Mouse (Mus musculus) heart, embryonic 16.5 days (tissue): ENCODE data around the gene Ppp1cb. TPM values are rescaled to one million over a fixed set of nuclear protein-coding genes. Genes with fewer than 3 reads are reported as not detected.
A peak's percentile ranks its signal among the peaks of the same experiment; 100 is the strongest.

Source experiments
- ATAC-seq: fragments of 200-750 bp; cut with Nextera tagmentation; replicated peaks from 2 replicates; pipeline ENCODE4 v1.8.0; 2017; ENCODE audit warnings: moderate number of reproducible peaks; ENCODE audit not compliant: insufficient read depth, low FRiP score; ENCODE audit errors: extremely low read depth
- H3K27ac ChIP-seq: fragments of 300-500 bp; sonication (generic); 2 replicates; pipeline ENCODE4 v1.5.1; 2014; ENCODE audit warnings: mild to moderate bottlenecking, low read length, control low read depth, moderate library complexity
- H3K27me3 ChIP-seq: fragments of 300-500 bp; sonication (generic); 2 replicates; pipeline ENCODE4 v1.6.1; 2014; ENCODE audit warnings: low read length, mixed read lengths; ENCODE audit not compliant: control insufficient read depth, insufficient read depth
- H3K36me3 ChIP-seq: fragments of 300-500 bp; sonication (generic); 2 replicates; pipeline ENCODE4 v1.6.1; 2014; ENCODE audit not compliant: control insufficient read depth, insufficient read depth
- H3K4me1 ChIP-seq: fragments of 300-500 bp; sonication (generic); 2 replicates; pipeline ENCODE4 v1.6.1; 2014; ENCODE audit warnings: low read length, mixed read lengths; ENCODE audit not compliant: control insufficient read depth, insufficient read depth
- H3K4me2 ChIP-seq: fragments of 300-500 bp; sonication (generic); 2 replicates; pipeline ENCODE4 v1.6.1; 2014; ENCODE audit warnings: low read depth, mild to moderate bottlenecking, control low read depth, low read length
- H3K4me3 ChIP-seq: fragments of 300-500 bp; sonication (generic); 2 replicates; pipeline ENCODE4 v1.5.1; 2014; ENCODE audit warnings: mild to moderate bottlenecking, control low read depth, low read length
- H3K9ac ChIP-seq: fragments of 300-500 bp; sonication (generic); 2 replicates; pipeline ENCODE4 v1.6.1; 2014; ENCODE audit warnings: low read length, control low read depth
- H3K9me3 ChIP-seq: fragments of 300-500 bp; sonication (generic); replicated peaks from 2 replicates; pipeline ENCODE4 v1.6.1; 2016; ENCODE audit warnings: low read length; ENCODE audit not compliant: control insufficient read depth
- WGBS: fragments of 180-500 bp; shearing (Covaris S2); extraction: QIAGEN DNeasy Blood & Tissue Kit; methylation state at CpG from one replicate; pipeline ENCODE4 v1.1.7; 2014; 5-methylcytosine and 5-hydroxymethylcytosine counted together
- polyA plus RNA-seq: library from polyadenylated mRNA; unstranded; fragments of >200 nt; fragmentation: Nextera tagmentation; extraction: Ambion mirVana; gene quantifications from 2 replicates; pipeline ENCODE4 v1.2.1, GENCODE M21; 2015

The Ppp1cb gene
- polyA plus RNA-seq, 1 experiment from 2014 or later, result 251 TPM

GRCm38 (mm10) chr5:32459882-32460751 is 1.5 kb downstream of the Ppp1cb start:
- Histone ChIP-seq H3K4me2 (peak overlapping the region; percentile 67), H3K27ac (peak overlapping the region; percentile 98), H3K4me1 (peaks cover 23% of the 10 kb centered on the region), H3K4me3 (peak overlapping the region; percentile 93), H3K9me3 (no peaks in the 10 kb centered on the region), H3K27me3 (no peaks in the 10 kb centered on the region), H3K36me3 (no peaks in the 10 kb centered on the region), H3K9ac (peak overlapping the region; percentile 97)
- WGBS, result under 1% methylated on average over 19 of the region's 19 CpGs
- ATAC-seq, result no peak

GRCm38 (mm10) chr5:32460973-32461372 is 2.3 kb downstream of the Ppp1cb start:
- 16% methylated on average over 2 of the region's 2 CpGs for WGBS
- Histone ChIP-seq H3K27ac (peak overlapping the region; percentile 23; the same call in 1 of the 2 replicates), H3K4me3 (peak overlapping the region; percentile 45), H3K27me3 (no peaks in the 10 kb centered on the region), H3K9ac (peak overlapping the region; percentile 63), H3K4me1 (peaks cover 23% of the 10 kb centered on the region), H3K36me3 (no peaks in the 10 kb centered on the region), H3K9me3 (no peaks in the 10 kb centered on the region), H3K4me2 (peak overlapping the region; percentile 66)
- ATAC-seq, result no peak

GRCm38 (mm10) chr5:32472332-32473028 is 13.8 kb downstream of the Ppp1cb start:
- peak overlapping the region; percentile 88 for H3K27ac ChIP-seq
- H3K4me3 ChIP-seq, result no peak overlapping the region
- peak overlapping the region; percentile 45 for H3K9ac ChIP-seq
- no peaks in the 10 kb centered on the region for H3K9me3 ChIP-seq
- no peaks in the 10 kb centered on the region for H3K27me3 ChIP-seq
- ATAC-seq, result peak; percentile 87
- H3K4me2 ChIP-seq, result peak overlapping the region; percentile 43
- peaks cover 44% of the 10 kb centered on the region for H3K4me1 ChIP-seq
- WGBS, result 41% methylated on average over 4 of the region's 4 CpGs
- no peaks in the 10 kb centered on the region for H3K36me3 ChIP-seq

- Histone ChIP-seq H3K9me3 (no peaks in the 10 kb centered on the region), H3K4me2 (peak overlapping the region; percentile 43), H3K27me3 (no peaks in the 10 kb centered on the region), H3K27ac (peak overlapping the region; percentile 88), H3K9ac (peak overlapping the region; percentile 45), H3K4me1 (peaks cover 46% of the 10 kb centered on the region), H3K4me3 (no peak overlapping the region), H3K36me3 (no peaks in the 10 kb centered on the region)
- peak; percentile 43; the same call in 1 of the 2 replicates for ATAC-seq
- WGBS, result 52% methylated on average over 2 of the region's 2 CpGs
Measured at GRCm38 (mm10) chr5:32473029-32473352, 14.3 kb downstream of the Ppp1cb start.

- Histone ChIP-seq H3K27me3 (no peaks in the 10 kb centered on the region), H3K4me3 (no peak overlapping the region), H3K4me1 (peaks cover 39% of the 10 kb centered on the region), H3K4me2 (no peak overlapping the region), H3K36me3 (peaks cover 18% of the 10 kb centered on the region), H3K9ac (no peak overlapping the region), H3K27ac (no peak overlapping the region), H3K9me3 (no peaks in the 10 kb centered on the region)
- ATAC-seq, result no peak
Measured at GRCm38 (mm10) chr5:32476501-32476900, 17.9 kb downstream of the Ppp1cb start.

- ATAC-seq, result no peak
- no peak overlapping the region for H3K4me3 ChIP-seq
- H3K9me3 ChIP-seq, result no peaks in the 10 kb centered on the region
- no peak overlapping the region for H3K27ac ChIP-seq
- H3K9ac ChIP-seq, result no peak overlapping the region
- H3K4me1 ChIP-seq, result peaks cover 21% of the 10 kb centered on the region
- WGBS, result 80% methylated on average over 4 of the region's 4 CpGs
- H3K4me2 ChIP-seq, result no peak overlapping the region
- peaks cover 25% of the 10 kb centered on the region for H3K36me3 ChIP-seq
- H3K27me3 ChIP-seq, result no peaks in the 10 kb centered on the region
Measured at GRCm38 (mm10) chr5:32478972-32479371, 20.3 kb downstream of the Ppp1cb start.

GRCm38 (mm10) chr5:32485430-32485829 is 26.8 kb downstream of the Ppp1cb start:
- Histone ChIP-seq H3K9ac (no peak overlapping the region), H3K4me3 (no peak overlapping the region), H3K9me3 (no peaks in the 10 kb centered on the region), H3K27me3 (no peaks in the 10 kb centered on the region), H3K36me3 (peaks cover 57% of the 10 kb centered on the region), H3K4me1 (no peaks in the 10 kb centered on the region), H3K4me2 (no peak overlapping the region), H3K27ac (no peak overlapping the region)
- 85% methylated on average over 3 of the region's 3 CpGs for WGBS
- no peak for ATAC-seq

- no peaks in the 10 kb centered on the region for H3K4me1 ChIP-seq
- H3K36me3 ChIP-seq, result peaks cover 57% of the 10 kb centered on the region
- no peak overlapping the region for H3K9ac ChIP-seq
- no peak overlapping the region for H3K27ac ChIP-seq
- no peak overlapping the region for H3K4me3 ChIP-seq
- no peak for ATAC-seq
- no peak overlapping the region for H3K4me2 ChIP-seq
- no peaks in the 10 kb centered on the region for H3K27me3 ChIP-seq
- WGBS, result 86% methylated on average over 2 of the region's 2 CpGs
- no peaks in the 10 kb centered on the region for H3K9me3 ChIP-seq
Measured at GRCm38 (mm10) chr5:32488044-32488443, 29.4 kb downstream of the Ppp1cb start.

- no peak overlapping the region for H3K9ac ChIP-seq
- H3K4me1 ChIP-seq, result no peaks in the 10 kb centered on the region
- H3K4me2 ChIP-seq, result no peak overlapping the region
- 65% methylated on average over 3 of the region's 3 CpGs for WGBS
- no peak overlapping the region for H3K4me3 ChIP-seq
- ATAC-seq, result no peak
- H3K36me3 ChIP-seq, result peaks cover 20% of the 10 kb centered on the region
- no peak overlapping the region for H3K27ac ChIP-seq
- no peaks in the 10 kb centered on the region for H3K9me3 ChIP-seq
- no peaks in the 10 kb centered on the region for H3K27me3 ChIP-seq
Measured at GRCm38 (mm10) chr5:32494084-32494700, 35.5 kb downstream of the Ppp1cb start.
